Mouse (Mus musculus) lung, embryonic 16.5 days (tissue): ENCODE data around the gene Chrna5. TPM values are rescaled to one million over a fixed set of nuclear protein-coding genes. Genes with fewer than 3 reads are reported as not detected.

Experiments
- ATAC-seq: fragments of 200-750 bp; cut with Nextera tagmentation; 2 replicates; pipeline ENCODE4 v1.8.0; 2017; ENCODE audit warnings: low read depth, mild to moderate bottlenecking, moderate library complexity
- H3K27ac ChIP-seq: fragments of 300-500 bp; sonication (generic); 2 replicates; pipeline ENCODE4 v1.5.1; 2014; ENCODE audit warnings: mild to moderate bottlenecking, control low read depth, low read length
- H3K27me3 ChIP-seq: fragments of 300-500 bp; sonication (generic); 2 replicates; pipeline ENCODE4 v1.6.1; 2014; ENCODE audit warnings: low read depth, low read length, mixed read lengths; ENCODE audit not compliant: control insufficient read depth, insufficient read depth
- H3K36me3 ChIP-seq: fragments of 300-500 bp; sonication (generic); 2 replicates; pipeline ENCODE4 v1.6.1; 2014; ENCODE audit warnings: low read length; ENCODE audit not compliant: control insufficient read depth, insufficient read depth
- H3K4me1 ChIP-seq: fragments of 300-500 bp; sonication (generic); replicated peaks from 2 replicates; pipeline ENCODE4 v1.6.1; 2014; ENCODE audit warnings: low read length, mixed read lengths; ENCODE audit not compliant: control insufficient read depth, insufficient read depth
- H3K4me2 ChIP-seq: fragments of 300-500 bp; sonication (generic); 2 replicates; pipeline ENCODE4 v1.6.1; 2014; ENCODE audit warnings: low read depth, low read length, control low read depth
- H3K4me3 ChIP-seq: fragments of 300-500 bp; sonication (generic); 2 replicates; pipeline ENCODE4 v1.5.1; 2014; ENCODE audit warnings: mild to moderate bottlenecking, low read length, control low read depth
- H3K9ac ChIP-seq: fragments of 300-500 bp; sonication (generic); 2 replicates; pipeline ENCODE4 v1.6.1; 2014; ENCODE audit warnings: low read length, control low read depth
- H3K9me3 ChIP-seq: fragments of 300-500 bp; sonication (generic); 2 replicates; pipeline ENCODE4 v1.6.1; 2016; ENCODE audit warnings: low read length; ENCODE audit not compliant: control insufficient read depth
- WGBS: fragments of 180-500 bp; shearing (Covaris S2); extraction: QIAGEN DNeasy Blood & Tissue Kit; methylation state at CpG from one replicate; pipeline ENCODE4 v1.1.7; 2014; 5-methylcytosine and 5-hydroxymethylcytosine counted together
- polyA plus RNA-seq: library from polyadenylated mRNA; unstranded; fragments of >200 nt; fragmentation: Nextera tagmentation; extraction: Ambion mirVana; gene quantifications from 2 replicates; pipeline ENCODE4 v1.2.1, GENCODE M21; 2015

Gene Chrna5
- polyA plus RNA-seq, 1 experiment from 2014 or later = 0.14 TPM

DNA sequence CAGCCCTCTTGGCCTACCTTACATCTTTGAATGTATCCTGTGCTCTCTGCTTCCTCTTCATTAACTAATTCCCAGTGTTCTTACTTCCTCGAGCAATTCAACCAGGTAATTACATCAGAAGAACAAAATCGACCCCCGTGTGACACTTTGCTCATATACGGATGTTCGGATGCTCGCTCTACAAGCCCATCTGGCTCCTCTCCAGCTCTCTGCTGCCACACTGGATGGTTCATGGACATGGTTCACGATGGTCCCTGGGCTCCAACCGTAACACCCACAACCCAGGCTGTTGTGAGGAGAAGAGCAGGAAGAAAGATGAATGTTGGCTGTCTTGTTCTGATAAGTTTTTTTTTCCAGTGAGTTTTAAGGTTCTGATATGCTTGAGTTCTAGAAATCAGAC, 58.3 kb downstream of the Chrna5 start:
- H3K9ac ChIP-seq = no peak overlapping the region
- H3K27ac ChIP-seq = no peak overlapping the region
- no peaks in the 10 kb centered on the region for H3K4me1 ChIP-seq
- WGBS = 76% methylated on average over 8 of the region's 8 CpGs
- H3K4me3 ChIP-seq = no peak overlapping the region
- no peaks in the 10 kb centered on the region for H3K9me3 ChIP-seq
- H3K27me3 ChIP-seq = no peaks in the 10 kb centered on the region
- no peak for ATAC-seq
- H3K4me2 ChIP-seq = no peak overlapping the region
- H3K36me3 ChIP-seq = no peaks in the 10 kb centered on the region

- Histone ChIP-seq H3K9me3 (no peaks in the 10 kb centered on the region), H3K9ac (no peak overlapping the region), H3K4me3 (no peak overlapping the region), H3K27me3 (no peaks in the 10 kb centered on the region), H3K27ac (no peak overlapping the region), H3K4me1 (no peaks in the 10 kb centered on the region), H3K36me3 (no peaks in the 10 kb centered on the region), H3K4me2 (no peak overlapping the region)
- WGBS = 70% methylated on average over 5 of the region's 5 CpGs
- ATAC-seq = no peak
Measured at GRCm38 (mm10) chr9:55039983-55040382, 59.3 kb downstream of the Chrna5 start.

DNA sequence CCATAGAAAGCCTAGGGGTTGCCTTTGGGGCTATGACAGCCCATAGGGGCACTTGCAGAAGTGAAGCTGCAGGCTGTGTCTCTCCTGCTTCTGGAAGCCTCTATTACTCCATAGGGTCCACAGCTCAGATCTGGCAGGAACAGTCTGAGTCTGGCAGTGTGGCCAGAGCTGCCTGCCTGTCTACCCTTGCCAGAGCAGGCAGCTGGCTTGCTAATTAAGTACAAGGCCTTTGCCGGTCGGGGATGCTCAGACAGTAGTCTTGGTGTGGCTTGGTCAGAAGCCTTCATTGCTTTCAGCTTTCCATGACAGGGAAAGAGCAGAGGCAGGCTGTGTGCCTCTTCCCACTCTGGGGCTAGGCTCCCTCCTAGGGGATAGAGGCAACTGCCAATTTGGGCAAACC, 60.7 kb downstream of the Chrna5 start:
- 63% methylated on average over 2 of the region's 2 CpGs for WGBS
- no peak overlapping the region for H3K4me2 ChIP-seq
- H3K27me3 ChIP-seq = no peaks in the 10 kb centered on the region

GRCm38 (mm10) chr9:55043688-55044087, 63.0 kb downstream of the Chrna5 start:
- no peaks in the 10 kb centered on the region for H3K9me3 ChIP-seq
- 21% methylated on average over 7 of the region's 8 CpGs for WGBS
- H3K4me2 ChIP-seq = no peak overlapping the region

More for the DNA sequence above, 60.7 kb downstream of the Chrna5 start:
- H3K9me3 ChIP-seq = no peaks in the 10 kb centered on the region
- H3K9ac ChIP-seq = no peak overlapping the region
- H3K4me1 ChIP-seq = no peaks in the 10 kb centered on the region
- no peaks in the 10 kb centered on the region for H3K36me3 ChIP-seq
- no peak for ATAC-seq
- H3K4me3 ChIP-seq = no peak overlapping the region
- H3K27ac ChIP-seq = no peak overlapping the region

DNA sequence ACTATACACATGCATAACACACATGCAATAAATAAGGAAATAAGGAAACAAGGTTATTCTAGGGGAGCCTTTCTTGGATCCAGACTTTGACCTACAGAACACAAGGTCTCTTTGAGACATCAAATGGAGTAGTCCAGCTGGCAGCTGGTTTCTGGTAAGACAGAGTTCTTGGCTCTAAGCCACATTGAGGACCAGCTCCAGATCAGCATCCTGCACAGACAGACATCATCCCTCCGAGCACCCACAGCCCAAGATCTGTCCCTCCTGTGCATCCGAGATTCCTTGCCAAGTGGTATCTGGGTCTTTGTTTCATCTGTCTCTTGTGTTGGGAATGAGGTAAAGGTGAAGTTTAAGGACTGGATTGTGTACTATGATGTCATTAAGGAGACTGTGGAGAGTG, 64.3 kb downstream of the Chrna5 start:
- Histone ChIP-seq H3K4me1 (0 out of 2 replicates have a peak, but pooled peaks cover 2% of the 10 kb centered on the region), H3K27ac (no peak overlapping the region), H3K36me3 (no peaks in the 10 kb centered on the region), H3K4me3 (no peak overlapping the region), H3K9ac (no peak overlapping the region), H3K27me3 (peaks cover 2% of the 10 kb centered on the region; the same call in 1 of the 2 replicates), H3K4me2 (no peak overlapping the region), H3K9me3 (no peaks in the 10 kb centered on the region)
- ATAC-seq = no peak
- WGBS = 68% methylated on average over 2 of the region's 2 CpGs

More at GRCm38 (mm10) chr9:55043688-55044087, 63.0 kb downstream of the Chrna5 start:
- Histone ChIP-seq H3K27ac (no peak overlapping the region), H3K4me1 (0 out of 2 replicates have a peak, but pooled peaks cover 2% of the 10 kb centered on the region), H3K36me3 (no peaks in the 10 kb centered on the region), H3K9ac (no peak overlapping the region), H3K27me3 (no peaks in the 10 kb centered on the region), H3K4me3 (no peak overlapping the region)
- ATAC-seq = peak; percentile 26; the same call in 1 of the 2 replicates

- Histone ChIP-seq H3K36me3 (no peaks in the 10 kb centered on the region), H3K4me3 (no peak overlapping the region), H3K27me3 (peaks cover 2% of the 10 kb centered on the region; the same call in 1 of the 2 replicates), H3K4me2 (no peak overlapping the region), H3K4me1 (0 out of 2 replicates have a peak, but pooled peaks cover 2% of the 10 kb centered on the region), H3K9ac (no peak overlapping the region), H3K9me3 (no peaks in the 10 kb centered on the region), H3K27ac (no peak overlapping the region)
- no peak for ATAC-seq
- whole genome bisulfite sequencing = 1% methylated on average over 3 of the region's 3 CpGs
Measured at GRCm38 (mm10) chr9:55046764-55047163, 66.1 kb downstream of the Chrna5 start.

GRCm38 (mm10) chr9:55048211-55048880, 67.7 kb downstream of the Chrna5 start, which contains the start of gene Chrnb4:
Gene Chrnb4 (minus strand): TSS chr9:55048779.
- Histone ChIP-seq H3K4me2 (peak within 1 kb of the TSS; percentile 90), H3K36me3 (no peaks in the 10 kb centered on the region), H3K4me1 (0 out of 2 replicates have a peak, but pooled peaks cover 2% of the 10 kb centered on the region), H3K9ac (peak within 1 kb of the TSS; percentile 43), H3K9me3 (no peaks in the 10 kb centered on the region), H3K27me3 (peaks cover 2% of the 10 kb centered on the region; the same call in 1 of the 2 replicates), H3K4me3 (peak within 1 kb of the TSS; percentile 52), H3K27ac (no peak within 1 kb of the TSS)
- under 1% methylated on average over 23 of the region's 23 CpGs for whole genome bisulfite sequencing
- ATAC-seq = peak; percentile 61; the same call in 1 of the 2 replicates

DNA sequence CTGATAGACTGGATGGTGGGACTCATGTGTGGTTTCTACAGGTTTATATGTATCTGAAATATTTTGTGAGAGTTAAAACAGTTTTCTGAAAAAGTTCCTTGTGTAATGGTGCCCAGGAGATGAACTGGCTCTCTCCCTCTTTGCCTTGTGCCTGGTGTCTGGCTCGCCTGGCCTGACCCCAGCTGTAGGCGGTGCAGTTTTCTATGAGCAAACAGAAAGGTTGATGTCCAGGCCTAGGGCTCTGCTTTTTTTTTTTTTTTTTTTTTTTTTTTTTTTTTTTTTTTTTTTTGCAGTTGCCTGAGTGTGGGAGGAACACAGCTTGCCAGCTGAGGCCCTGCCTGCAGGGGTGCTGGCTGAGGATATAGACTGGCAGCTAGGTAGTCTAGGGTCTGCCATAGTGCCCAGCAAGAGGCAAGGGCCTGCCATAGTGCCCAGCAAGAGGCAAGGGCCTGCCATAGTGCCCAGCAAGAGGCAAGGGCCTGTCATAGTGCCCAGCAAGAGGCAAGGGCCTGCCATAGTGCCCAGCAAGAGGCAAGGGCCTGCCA, 74.8 kb downstream of the Chrna5 start:
- Histone ChIP-seq H3K4me1 (no peaks in the 10 kb centered on the region), H3K9ac (no peak overlapping the region), H3K9me3 (no peaks in the 10 kb centered on the region), H3K4me3 (no peak overlapping the region), H3K27ac (no peak overlapping the region), H3K27me3 (no peaks in the 10 kb centered on the region), H3K4me2 (no peak overlapping the region), H3K36me3 (no peaks in the 10 kb centered on the region)
- WGBS = 57% methylated on average over 2 of the region's 2 CpGs
- no peak for ATAC-seq
